Mouse (Mus musculus): Measurements from ENCODE around the gene Urod. TPM values are rescaled to one million over a fixed set of nuclear protein-coding genes. Genes with fewer than 3 reads are reported as not detected.

Gene Urod
- total and polyA plus RNA-seq, 3 experiments = 77.1 to 91.9 (median 86.7) TPM

- Histone ChIP-seq H3K36me3 (ENCODE audit: control insufficient read depth, insufficient read depth, low read length) (no peaks in the 10 kb centered on the region), H3K4me1 (ENCODE audit: control insufficient read depth, insufficient read depth, low read length) (peaks cover 1% of the 10 kb centered on the region; the same call in 1 of the 2 replicates), H3K4me3 (no peak overlapping the region), H3K27ac (no peak overlapping the region), H3K9ac (ENCODE audit: low read depth, low read length) (no peak overlapping the region), H3K27me3 (ENCODE audit: control insufficient read depth, insufficient read depth, low read length) (no peaks in the 10 kb centered on the region), H3K79me2 (replicated peaks; ENCODE audit: control insufficient read depth, insufficient read depth, low read length) (no peaks in the 10 kb centered on the region)
- WGBS = 55% methylated on average over 38 of the region's 38 CpGs
- intact Hi-C loops (cut with DNase I) = loop anchor here (2.0 to 10.0 kb wide), 3 partner anchors 118 to 212 kb away; no protein-coding TSS in a partner anchor
- peak; percentile 56 to 62 for DNase-seq
- TF ChIP-seq POLR2A (IDR thresholded peaks at IDR 0.05; ENCODE audit: insufficient read depth, low read depth, low read length) (no peak), CTCF (IDR thresholded peaks at IDR 0.05) (peak; percentile 92)
These were observed 8.6 kb upstream of the Urod start for GRCm38 (mm10) chr4:117002543-117003521.

- H3K27me3 ChIP-seq (ENCODE audit: control insufficient read depth, insufficient read depth, low read length) = no peaks in the 10 kb centered on the region
- no peak for DNase-seq
- no peaks in the 10 kb centered on the region for H3K79me2 ChIP-seq (replicated peaks; ENCODE audit: control insufficient read depth, insufficient read depth, low read length)
- no peak overlapping the region for H3K9ac ChIP-seq (ENCODE audit: low read depth, low read length)
- intact Hi-C loops (cut with DNase I) = loop anchor here (2.0 to 10.0 kb wide), 3 partner anchors 119 to 213 kb away; no protein-coding TSS in a partner anchor
- H3K36me3 ChIP-seq (ENCODE audit: control insufficient read depth, insufficient read depth, low read length) = no peaks in the 10 kb centered on the region
- TF ChIP-seq CTCF (IDR thresholded peaks at IDR 0.05) (no peak), POLR2A (IDR thresholded peaks at IDR 0.05; ENCODE audit: insufficient read depth, low read depth, low read length) (no peak), EP300 (IDR thresholded peaks at IDR 0.05; ENCODE audit: insufficient read depth, low read depth, low read length) (no peak)
- WGBS = 91% methylated on average over 16 of the region's 16 CpGs
- no peak overlapping the region for H3K27ac ChIP-seq
- H3K4me1 ChIP-seq (ENCODE audit: control insufficient read depth, insufficient read depth, low read length) = no peaks in the 10 kb centered on the region
- no peak overlapping the region for H3K4me3 ChIP-seq
These were observed 7.7 kb upstream of the Urod start for GRCm38 (mm10) chr4:117001957-117002356.

GRCm38 (mm10) chr4:116999513-117000154 is 5.4 kb upstream of the Urod start:
- Histone ChIP-seq H3K9ac (ENCODE audit: low read depth, low read length) (no peak overlapping the region), H3K27ac (no peak overlapping the region), H3K4me3 (no peak overlapping the region), H3K4me1 (ENCODE audit: control insufficient read depth, insufficient read depth, low read length) (peaks cover 4% of the 10 kb centered on the region), H3K36me3 (ENCODE audit: control insufficient read depth, insufficient read depth, low read length) (no peaks in the 10 kb centered on the region), H3K79me2 (replicated peaks; ENCODE audit: control insufficient read depth, insufficient read depth, low read length) (no peaks in the 10 kb centered on the region), H3K27me3 (ENCODE audit: control insufficient read depth, insufficient read depth, low read length) (no peaks in the 10 kb centered on the region)
- 93% methylated on average over 17 of the region's 17 CpGs for WGBS
- no peak for DNase-seq
- intact Hi-C loops (cut with DNase I) = loop anchor here (10.0 kb wide), 1 partner anchor 215 kb away; no protein-coding TSS in a partner anchor
- TF ChIP-seq POLR2A (IDR thresholded peaks at IDR 0.05; ENCODE audit: insufficient read depth, low read depth, low read length) = no peak
- TF ChIP-seq CTCF (IDR thresholded peaks at IDR 0.05) = no peak
- no peak for TF ChIP-seq EP300 (IDR thresholded peaks at IDR 0.05; ENCODE audit: insufficient read depth, low read depth, low read length)

- Histone ChIP-seq H3K4me3 (peak overlapping the region; percentile 87), H3K27me3 (ENCODE audit: control insufficient read depth, insufficient read depth, low read length) (no peaks in the 10 kb centered on the region), H3K79me2 (replicated peaks; ENCODE audit: control insufficient read depth, insufficient read depth, low read length) (no peaks in the 10 kb centered on the region), H3K9ac (ENCODE audit: low read depth, low read length) (peak overlapping the region; percentile 90), H3K36me3 (ENCODE audit: control insufficient read depth, insufficient read depth, low read length) (no peaks in the 10 kb centered on the region), H3K4me1 (ENCODE audit: control insufficient read depth, insufficient read depth, low read length) (peaks cover 4% of the 10 kb centered on the region), H3K27ac (peak overlapping the region; percentile 87)
- WGBS = under 1% methylated on average over 16 of the region's 16 CpGs
- peak; percentile 58 for TF ChIP-seq CTCF (IDR thresholded peaks at IDR 0.05)
- TF ChIP-seq EP300 (IDR thresholded peaks at IDR 0.05; ENCODE audit: insufficient read depth, low read depth, low read length) = no peak
- intact Hi-C loops (cut with DNase I) = loop anchor here (2.0 kb wide), 2 partner anchors 23 to 139 kb away; partner anchors contain the start of gene Eif2b3
- DNase-seq = peak; percentile 43 to 49
These were observed 1.6 kb upstream of the Urod start for GRCm38 (mm10) chr4:116995798-116996135.

- intact Hi-C loops (cut with DNase I) = loop anchor here (2.0 kb wide), 2 partner anchors 24 to 140 kb away; partner anchors contain the start of gene Eif2b3
- peak within 1 kb of the TSS; percentile 87 for H3K4me3 ChIP-seq
- H3K27ac ChIP-seq = peak within 1 kb of the TSS; percentile 87
- no peaks in the 10 kb centered on the region for H3K79me2 ChIP-seq (replicated peaks; ENCODE audit: control insufficient read depth, insufficient read depth, low read length)
- H3K27me3 ChIP-seq (ENCODE audit: control insufficient read depth, insufficient read depth, low read length) = no peaks in the 10 kb centered on the region
- WGBS = under 1% methylated on average over 58 of the region's 58 CpGs
- peak within 1 kb of the TSS; percentile 90 for H3K9ac ChIP-seq (ENCODE audit: low read depth, low read length)
- DNase-seq = peak; percentile 77 to 78
- H3K36me3 ChIP-seq (ENCODE audit: control insufficient read depth, insufficient read depth, low read length) = no peaks in the 10 kb centered on the region
- peaks cover 4% of the 10 kb centered on the region for H3K4me1 ChIP-seq (ENCODE audit: control insufficient read depth, insufficient read depth, low read length)
- no peak for TF ChIP-seq EP300 (IDR thresholded peaks at IDR 0.05; ENCODE audit: insufficient read depth, low read depth, low read length)
- TF ChIP-seq POLR2A (IDR thresholded peaks at IDR 0.05; ENCODE audit: insufficient read depth, low read depth, low read length) = peak; percentile 54; the same call in 1 of the 2 replicates
- TF ChIP-seq CTCF (IDR thresholded peaks at IDR 0.05) = peak; percentile 40
These were observed 1.1 kb upstream of the Urod start, which contains the start of gene Hectd3 for GRCm38 (mm10) chr4:116995131-116995797. Gene Hectd3, plus strand, starts transcription at chr4:116995317.
